In the genomic region with DNA sequence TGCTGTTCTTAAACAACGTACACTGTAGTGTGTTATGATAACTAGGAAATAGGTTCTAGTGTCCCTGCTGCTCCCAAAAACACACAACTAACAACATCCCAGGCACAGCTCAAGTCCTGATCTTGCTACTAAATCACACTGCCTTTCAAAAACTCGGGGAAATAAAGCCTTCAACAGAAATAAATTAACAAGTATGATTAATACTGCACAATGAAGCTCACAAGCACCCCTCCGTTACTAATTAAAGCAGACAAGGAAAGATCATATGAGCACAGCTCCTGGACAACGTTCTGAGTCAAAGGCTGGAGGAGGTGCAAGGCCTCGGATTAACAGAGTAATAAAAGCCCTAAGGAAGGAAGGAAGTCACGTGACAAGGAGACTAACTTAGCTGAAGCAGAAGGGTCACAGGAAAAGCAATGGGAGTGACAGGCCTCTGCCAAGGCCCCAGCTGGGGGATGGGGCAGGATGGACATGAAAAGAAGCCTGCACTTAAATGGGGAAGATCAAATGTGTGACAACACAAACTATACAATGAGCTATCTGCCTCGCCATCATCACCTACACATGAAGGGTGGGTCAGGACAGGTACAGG, we compare ENCODE assay signal across 8 mouse cellular contexts. TPM values are rescaled to one million over a fixed set of nuclear protein-coding genes. Genes with fewer than 3 reads are reported as not detected.
A peak's percentile ranks its signal among the peaks of the same experiment; 100 is the strongest.
DNase-seq lines count a peak whose midpoint lies in the region; ATAC-seq and TF ChIP-seq lines count a peak whose summit lies in the region.

No protein-coding gene starts in this region.

- peaks cover 46% of the 10 kb centered on the region for H3K4me1 ChIP-seq in bone marrow macrophage, adult 2 months (ENCODE audit: control insufficient read depth, insufficient read depth, low read length)

- TF ChIP-seq CTCF in bone marrow macrophage, adult 2 months (IDR thresholded peaks at IDR 0.05; ENCODE audit: low read depth, low read length), result no peak

- ATAC-seq in megakaryocyte, adult 5-6 weeks (ENCODE audit: poor library complexity, severe bottlenecking), result peak; percentile 34

- H3K27ac ChIP-seq in bone marrow macrophage, adult 2 months (ENCODE audit: insufficient read depth, low read depth, low read length), result peak overlapping the region; percentile 95

- peak; percentile 18 to 23 for DNase-seq in left cerebral cortex, adult 9 months (ENCODE audit: low spot score in 2 of 2)
- DNase-seq in left cerebral cortex, adult 18-20 months (ENCODE audit: low spot score in 2 of 2), result no peak
- peak; percentile 64 for DNase-seq in heart, adult 8-10 months (ENCODE audit: low spot score)
- peak; percentile 54 to 78 for DNase-seq in kidney, postnatal 25 days
- no peak for DNase-seq in B cell, adult 2 months
- no peak for DNase-seq in thymus, postnatal 10 days (ENCODE audit: low spot score in 2 of 2)

- peak overlapping the region; percentile 22 for H3K4me3 ChIP-seq in bone marrow macrophage, adult 2 months (ENCODE audit: insufficient read depth, low read length)

- TF ChIP-seq POLR2A in bone marrow macrophage, adult 2 months (IDR thresholded peaks at IDR 0.05; ENCODE audit: borderline replicate concordance, low read depth, low read length), result no peak

RNA-seq across cellular contexts. Expression of a gene that starts 35.7 kb away (rescaled TPM):
- 1 to 10 TPM; 1.8 to 2.7 TPM for total RNA-seq in left cerebral cortex, adult 18-20 months (2021)
- 69.9 and 72.0 TPM in 2 replicates for polyA plus RNA-seq in bone marrow macrophage, adult 2 months (2012; ENCODE audit: insufficient read depth, insufficient read length, missing spikeins)
- total RNA-seq in heart, adult 8-10 months (2022), result 1 to 10 TPM; 1.9 to 2.2 (median 2.0) TPM
- 10.2 and 12.3 TPM in 2 replicates for total RNA-seq in megakaryocyte, adult 5-6 weeks (2015)
- total RNA-seq in megakaryocyte, adult 5-6 weeks (2017), result 23.5 and 26.8 TPM in 2 replicates

RNA-seq across cellular contexts. Expression of a gene that starts 36.4 kb away (rescaled TPM):
- total RNA-seq in left cerebral cortex, adult 18-20 months (2021), result 1 to 10 TPM; 2.0 to 2.2 TPM
- 18.8 and 21.2 TPM in 2 replicates for polyA plus RNA-seq in bone marrow macrophage, adult 2 months (2012; ENCODE audit: insufficient read depth, insufficient read length, missing spikeins)
- total RNA-seq in heart, adult 8-10 months (2022), result 1 to 10 TPM; 1.7 to 2.6 (median 2.0) TPM
- 0.30 and 0.65 TPM in 2 replicates for total RNA-seq in megakaryocyte, adult 5-6 weeks (2015)
- 0.44 and 1.4 TPM in 2 replicates for total RNA-seq in megakaryocyte, adult 5-6 weeks (2017)

RNA-seq across cellular contexts. Expression of a gene that starts 50.9 kb away (rescaled TPM):
- not detected for total RNA-seq in left cerebral cortex, adult 18-20 months (2021)
- polyA plus RNA-seq in bone marrow macrophage, adult 2 months (2012; ENCODE audit: insufficient read depth, insufficient read length, missing spikeins), result 2.4 and 7.0 TPM in 2 replicates
- total RNA-seq in heart, adult 8-10 months (2022), result not detected
- total RNA-seq in megakaryocyte, adult 5-6 weeks (2015), result 0.98 and 1.1 TPM in 2 replicates
- total RNA-seq in megakaryocyte, adult 5-6 weeks (2017), result 1.5 and 3.5 TPM in 2 replicates

RNA-seq across cellular contexts. Expression of a gene that starts 56.7 kb away (rescaled TPM):
- 100 to 1,000 TPM; 114 to 121 TPM for total RNA-seq in left cerebral cortex, adult 18-20 months (2021)
- polyA plus RNA-seq in bone marrow macrophage, adult 2 months (2012; ENCODE audit: insufficient read depth, insufficient read length, missing spikeins), result 354 and 391 TPM in 2 replicates
- total RNA-seq in heart, adult 8-10 months (2022), result 10 to 100 TPM; 63.1 to 78.6 (median 72.3) TPM
- 156 and 191 TPM in 2 replicates for total RNA-seq in megakaryocyte, adult 5-6 weeks (2015)
- total RNA-seq in megakaryocyte, adult 5-6 weeks (2017), result 143 and 168 TPM in 2 replicates

RNA-seq across cellular contexts. Expression of a gene that starts 57.5 kb away (rescaled TPM):
- total RNA-seq in left cerebral cortex, adult 18-20 months (2021), result 10 to 100 TPM; 37.7 to 46.2 TPM
- 90.8 and 108 TPM in 2 replicates for polyA plus RNA-seq in bone marrow macrophage, adult 2 months (2012; ENCODE audit: insufficient read depth, insufficient read length, missing spikeins)
- 10 to 100 TPM; 33.9 to 37.7 (median 34.7) TPM for total RNA-seq in heart, adult 8-10 months (2022)
- total RNA-seq in megakaryocyte, adult 5-6 weeks (2015), result 53.9 and 55.6 TPM in 2 replicates
- 34.1 and 41.4 TPM in 2 replicates for total RNA-seq in megakaryocyte, adult 5-6 weeks (2017)

Comparison
In these comparisons a context has a peak if more than half of its experiments do, and no peak if none do; other contexts are left out.
1. DNase-seq: peak in left cerebral cortex, adult 9 months (2 of 2), heart, adult 8-10 months (single experiment) and kidney, postnatal 25 days (2 of 2); none in left cerebral cortex, adult 18-20 months (0 of 2), B cell, adult 2 months (0 of 2) and thymus, postnatal 10 days (0 of 2).